In the genomic region with DNA sequence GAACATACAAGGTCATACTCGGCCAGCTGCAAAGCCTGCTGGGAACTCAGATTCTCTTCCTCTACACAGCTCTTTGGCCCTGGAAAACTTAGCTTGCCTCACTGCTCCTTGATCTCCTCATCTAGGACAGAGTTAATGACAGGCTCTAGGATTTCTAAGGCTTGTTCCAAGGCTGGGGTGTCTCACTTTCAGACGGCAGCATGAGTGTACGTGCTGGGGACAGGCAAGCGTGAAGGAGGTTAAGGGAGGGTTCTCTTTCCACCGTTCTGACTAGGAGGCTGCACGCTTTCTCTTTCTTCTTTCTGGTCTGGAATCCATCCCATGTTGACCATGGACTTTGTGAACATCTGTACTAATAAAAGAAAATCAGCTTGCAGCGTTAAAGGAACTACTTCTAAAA, we compare ENCODE assay signal across 17 mouse cellular contexts.
A peak's percentile ranks its signal among the peaks of the same experiment; 100 is the strongest.
DNase-seq lines count a peak whose midpoint lies in the region; ATAC-seq and TF ChIP-seq lines count a peak whose summit lies in the region.
"Had no signal": no experiment of that assay in that cellular context is flagged by ENCODE, and none has a peak within 500 bp of the region (broad histone marks: within the 10 kb centered on the region; RNA-seq: fewer than 3 reads in every experiment).

No protein-coding gene starts in this region.

- no peaks in the 10 kb centered on the region for H3K27me3 ChIP-seq in kidney, postnatal 0 days (ENCODE audit: insufficient read depth, low read length)
- no peaks in the 10 kb centered on the region for H3K27me3 ChIP-seq in kidney, adult 2 months (replicated peaks; ENCODE audit: control insufficient read depth, insufficient read depth, low read length)
- no peaks in the 10 kb centered on the region for H3K27me3 ChIP-seq in embryonic facial prominence, embryonic 12.5 days
- H3K27me3 ChIP-seq in limb, embryonic 13.5 days = no peaks in the 10 kb centered on the region

- TF ChIP-seq CTCF in kidney, postnatal 0 days (IDR thresholded peaks at IDR 0.05; ENCODE audit: low read depth) = no peak
- TF ChIP-seq CTCF in kidney, adult 2 months (conservative IDR thresholded peaks at IDR 0.05; ENCODE audit: insufficient read depth, insufficient read length, low read depth, low read length) = no peak

- peak; percentile 46; the same call in 1 of the 2 replicates for ATAC-seq in kidney, postnatal 0 days (replicated peaks; ENCODE audit: low FRiP score, low read depth)
- ATAC-seq in embryonic facial prominence, embryonic 12.5 days (ENCODE audit: insufficient number of reproducible peaks, insufficient read depth, low FRiP score, low TSS enrichment) = peak; percentile 28; the same call in 1 of the 2 replicates
- ATAC-seq in limb, embryonic 13.5 days (ENCODE audit: low FRiP score, low read depth) = no peak
- ATAC-seq: midbrain, embryonic 16.5 days had no signal

- H3K9ac ChIP-seq in kidney, postnatal 0 days (ENCODE audit: low read depth, low read length) = no peak overlapping the region
- H3K9ac ChIP-seq in embryonic facial prominence, embryonic 12.5 days = no peak overlapping the region
- H3K9ac ChIP-seq in limb, embryonic 13.5 days = no peak overlapping the region
- H3K9ac ChIP-seq: lung, embryonic 14.5 days had no signal

- H3K4me2 ChIP-seq in kidney, postnatal 0 days (ENCODE audit: low read length) = no peak overlapping the region
- no peak overlapping the region for H3K4me2 ChIP-seq in embryonic facial prominence, embryonic 12.5 days (replicated peaks)
- H3K4me2 ChIP-seq in limb, embryonic 13.5 days (replicated peaks) = no peak overlapping the region
- H3K4me2 ChIP-seq: heart, embryonic 11.5 days; liver, embryonic 11.5 days; lung, embryonic 14.5 days had no signal

- H3K9me3 ChIP-seq in kidney, postnatal 0 days (replicated peaks; ENCODE audit: low read length) = no peaks in the 10 kb centered on the region
- no peaks in the 10 kb centered on the region for H3K9me3 ChIP-seq in embryonic facial prominence, embryonic 12.5 days
- H3K9me3 ChIP-seq in limb, embryonic 13.5 days = no peaks in the 10 kb centered on the region

- H3K27ac ChIP-seq in kidney, postnatal 0 days = no peak overlapping the region
- no peak overlapping the region for H3K27ac ChIP-seq in kidney, adult 2 months (ENCODE audit: insufficient read depth, low read depth, low read length)
- peak overlapping the region; percentile 78 for H3K27ac ChIP-seq in embryonic facial prominence, embryonic 12.5 days
- peak overlapping the region; percentile 79 for H3K27ac ChIP-seq in limb, embryonic 13.5 days

- H3K36me3 ChIP-seq in kidney, postnatal 0 days (ENCODE audit: insufficient read depth, low read length) = no peaks in the 10 kb centered on the region
- H3K36me3 ChIP-seq in kidney, adult 2 months (ENCODE audit: control insufficient read depth, insufficient read depth, low read length) = no peaks in the 10 kb centered on the region
- no peaks in the 10 kb centered on the region for H3K36me3 ChIP-seq in embryonic facial prominence, embryonic 12.5 days
- no peaks in the 10 kb centered on the region for H3K36me3 ChIP-seq in limb, embryonic 13.5 days

- intact Hi-C loops in heart, postnatal 10 days (cut with DNase I) = no loop called here

- 30% methylated on average over 7 of the region's 7 CpGs for WGBS in kidney, postnatal 0 days
- WGBS in kidney, adult 2 months = 57% methylated on average over 7 of the region's 7 CpGs
- WGBS in embryonic facial prominence, embryonic 12.5 days = 66% methylated on average over 7 of the region's 7 CpGs
- 64% methylated on average over 7 of the region's 7 CpGs for WGBS in limb, embryonic 13.5 days

- no peaks in the 10 kb centered on the region for H3K4me1 ChIP-seq in kidney, postnatal 0 days (replicated peaks; ENCODE audit: insufficient read depth, low read length)
- no peaks in the 10 kb centered on the region for H3K4me1 ChIP-seq in kidney, adult 2 months (ENCODE audit: control insufficient read depth, insufficient read depth, low read length)
- peaks cover 26% of the 10 kb centered on the region for H3K4me1 ChIP-seq in embryonic facial prominence, embryonic 12.5 days
- peaks cover 59% of the 10 kb centered on the region for H3K4me1 ChIP-seq in limb, embryonic 13.5 days

- no peak overlapping the region for H3K4me3 ChIP-seq in kidney, postnatal 0 days (replicated peaks; ENCODE audit: low read depth, low read length)
- H3K4me3 ChIP-seq in kidney, adult 2 months (ENCODE audit: insufficient read depth, low read depth, low read length) = no peak overlapping the region
- H3K4me3 ChIP-seq in embryonic facial prominence, embryonic 12.5 days = no peak overlapping the region
- H3K4me3 ChIP-seq in limb, embryonic 13.5 days = no peak overlapping the region
- H3K4me3 ChIP-seq: erythroblast, embryonic 14.5 days had no signal

- no peak for TF ChIP-seq POLR2A in kidney, adult 2 months (IDR thresholded peaks at IDR 0.05; ENCODE audit: low read depth, low read length)

- peak; percentile 74 for DNase-seq in heart, adult 11 months
- DNase-seq in heart, postnatal 10 days = no peak
- peak; percentile 68 for DNase-seq in kidney, postnatal 0 days (ENCODE audit: low spot score)
- DNase-seq in kidney, adult 2 months = no peak
- no peak for DNase-seq in urinary bladder, adult 18-20 months (ENCODE audit: low spot score in 2 of 2)
- DNase-seq: adrenal gland, adult 2 months; cerebellum, adult 9-11 months; heart, postnatal 4 days; kidney, postnatal 14 days; thymus, postnatal 14 days had no signal

Comparison
In these comparisons a context has a peak if more than half of its experiments do, and no peak if none do; other contexts are left out.
1. DNase-seq: peak in heart, adult 11 months (single experiment) and kidney, postnatal 0 days (single experiment); none in heart, postnatal 10 days (0 of 2), kidney, adult 2 months (single experiment) and urinary bladder, adult 18-20 months (0 of 2).
2. H3K27ac ChIP-seq: peak in embryonic facial prominence, embryonic 12.5 days (single experiment) and limb, embryonic 13.5 days (single experiment); none in kidney, postnatal 0 days (single experiment) and kidney, adult 2 months (single experiment).